ENCODE assay signal across 17 mouse cellular contexts in genomic region chrX:160496473-160496872, GRCm38 (mm10).
"Had no signal": no experiment of that assay in that cellular context is flagged by ENCODE, and none has a peak within 500 bp of the region (broad histone marks: within the 10 kb centered on the region; RNA-seq: fewer than 3 reads in every experiment).

No protein-coding gene starts in this region.

- H3K27me3 ChIP-seq: stomach, embryonic 15.5 days had no signal

- H3K27ac ChIP-seq: kidney, embryonic 15.5 days; left cerebral cortex, adult 2 months; limb, embryonic 15.5 days; midbrain, embryonic 12.5 days; neural tube, embryonic 13.5 days; stomach, embryonic 15.5 days had no signal

- H3K4me1 ChIP-seq: kidney, embryonic 15.5 days; limb, embryonic 15.5 days; midbrain, embryonic 12.5 days; neural tube, embryonic 13.5 days; stomach, embryonic 15.5 days had no signal

- H3K36me3 ChIP-seq: kidney, embryonic 15.5 days; limb, embryonic 15.5 days; midbrain, embryonic 12.5 days; neural tube, embryonic 13.5 days; stomach, embryonic 15.5 days had no signal

- H3K4me2 ChIP-seq: kidney, embryonic 15.5 days; limb, embryonic 15.5 days; midbrain, embryonic 12.5 days; neural tube, embryonic 13.5 days; stomach, embryonic 15.5 days had no signal

- ATAC-seq: intestine, embryonic 16.5 days; lung, postnatal 0 days; midbrain, embryonic 16.5 days had no signal

- H3K9ac ChIP-seq: kidney, embryonic 15.5 days; limb, embryonic 15.5 days; midbrain, embryonic 12.5 days; neural tube, embryonic 13.5 days; stomach, embryonic 15.5 days had no signal

- DNase-seq: kidney, adult 2 months; kidney, postnatal 14 days; lung, adult 2 months; lung, postnatal 36 days; retina, postnatal 1 day; right cerebral cortex, postnatal 4 days; thymus, adult 2 months; thymus, postnatal 36 days had no signal

- H3K9me3 ChIP-seq: kidney, embryonic 15.5 days; limb, embryonic 15.5 days; midbrain, embryonic 12.5 days; neural tube, embryonic 13.5 days; stomach, embryonic 15.5 days had no signal

- H3K4me3 ChIP-seq: kidney, embryonic 15.5 days; left cerebral cortex, adult 2 months; limb, embryonic 15.5 days; midbrain, embryonic 12.5 days; neural tube, embryonic 13.5 days; stomach, embryonic 15.5 days had no signal
